Mouse (Mus musculus): ENCODE results near the gene Mill2.

Mill2 gene

GRCm38 (mm10) chr7:18873253-18873652, 33.5 kb downstream of the Mill2 start:
- in situ Hi-C loops (cut with MseI, MboI): loop anchor here (10.0 kb wide), 2 partner anchors 118 to 158 kb away; partner anchors contain the start of gene Psg22 (in 1 of the 2)

DNA sequence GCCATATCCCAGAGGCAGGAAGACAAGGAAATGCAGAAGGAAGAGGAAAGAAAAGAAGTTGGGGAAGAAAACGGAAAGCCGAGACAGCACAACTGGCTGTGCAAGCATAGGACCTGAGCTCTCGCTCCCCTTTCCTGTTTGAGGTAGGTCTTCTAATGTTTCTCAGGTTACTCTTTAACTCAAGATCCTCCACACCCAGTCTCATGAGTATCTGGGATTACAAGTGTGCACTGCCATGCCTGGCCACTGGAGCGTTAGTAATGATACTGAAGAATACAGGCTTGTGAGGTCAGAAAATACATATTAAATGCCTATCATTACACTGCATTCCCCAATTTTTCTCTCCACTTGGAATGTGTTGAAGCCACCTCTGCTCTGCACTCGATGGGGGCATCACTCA, 35.6 kb downstream of the Mill2 start:
- in situ Hi-C loops (cut with MseI, MboI): loop anchor here (10.0 to 25.0 kb wide), 3 partner anchors 121 to 1813 kb away; partner anchors contain the start of genes Hif3a (in 1 of the 2), Psg16 (in 1 of the 2) and Psg22 (in 1 of the 2)

DNA sequence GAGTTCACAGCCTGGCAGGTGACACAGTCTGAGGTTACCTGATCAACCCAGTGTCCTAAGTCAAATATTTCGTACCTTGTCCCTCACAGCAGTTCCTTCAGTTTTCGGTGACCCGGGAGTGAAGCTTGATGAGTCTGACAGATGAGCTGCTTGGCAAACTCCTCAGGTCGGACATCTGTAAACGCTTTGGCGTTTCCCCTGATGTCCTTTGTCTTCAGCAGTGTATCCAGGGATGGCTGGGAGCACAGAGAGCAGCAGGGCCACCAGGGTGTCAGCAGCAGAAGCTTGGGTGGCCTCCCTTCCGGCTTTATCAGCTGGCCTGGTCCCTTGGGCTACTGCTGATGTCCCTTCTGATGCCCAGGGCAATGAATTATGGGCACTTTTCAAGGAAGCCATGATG, 38.9 kb downstream of the Mill2 start:
- in situ Hi-C loops (cut with MseI, MboI): loop anchor here (10.0 to 25.0 kb wide), 3 partner anchors 124 to 1816 kb away; partner anchors contain the start of genes Hif3a (in 1 of the 2), Psg16 (in 1 of the 2) and Psg22 (in 1 of the 2)

GRCm38 (mm10) chr7:18883991-18884744, 44.4 kb downstream of the Mill2 start:
- in situ Hi-C loops (cut with MseI, MboI): loop anchor here in 1 of 2 experiments (25.0 kb wide), 1 partner anchor 1822 kb away; the partner anchor contains the start of genes Hif3a and Psg16

GRCm38 (mm10) chr7:18884745-18885422, 45.1 kb downstream of the Mill2 start:
- in situ Hi-C loops (cut with MseI, MboI): loop anchor here in 1 of 2 experiments (25.0 kb wide), 1 partner anchor 1823 kb away; the partner anchor contains the start of genes Hif3a and Psg16

DNA sequence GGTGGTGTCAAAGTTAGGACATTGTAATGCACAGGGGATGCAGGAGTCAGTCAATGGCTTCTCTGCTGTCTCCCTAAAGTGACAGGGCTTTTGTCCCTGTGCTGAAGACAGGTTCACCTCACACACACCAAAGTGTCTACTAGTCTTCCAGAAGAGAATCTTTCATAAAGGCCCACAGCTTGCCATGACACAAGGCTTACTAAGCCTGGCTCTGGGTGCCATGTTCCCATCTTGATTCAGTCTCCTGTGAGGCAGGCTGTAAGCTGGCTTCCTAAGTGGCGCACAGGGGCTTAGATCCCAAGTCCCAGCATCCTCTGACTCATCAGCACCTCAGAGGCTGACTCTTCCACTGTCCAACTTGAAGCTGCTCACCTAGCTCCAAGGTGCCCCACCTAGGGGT, 47.2 kb downstream of the Mill2 start:
- in situ Hi-C loops (cut with MseI, MboI): loop anchor here in 1 of 2 experiments (25.0 kb wide), 1 partner anchor 1825 kb away; the partner anchor contains the start of genes Hif3a and Psg16

DNA sequence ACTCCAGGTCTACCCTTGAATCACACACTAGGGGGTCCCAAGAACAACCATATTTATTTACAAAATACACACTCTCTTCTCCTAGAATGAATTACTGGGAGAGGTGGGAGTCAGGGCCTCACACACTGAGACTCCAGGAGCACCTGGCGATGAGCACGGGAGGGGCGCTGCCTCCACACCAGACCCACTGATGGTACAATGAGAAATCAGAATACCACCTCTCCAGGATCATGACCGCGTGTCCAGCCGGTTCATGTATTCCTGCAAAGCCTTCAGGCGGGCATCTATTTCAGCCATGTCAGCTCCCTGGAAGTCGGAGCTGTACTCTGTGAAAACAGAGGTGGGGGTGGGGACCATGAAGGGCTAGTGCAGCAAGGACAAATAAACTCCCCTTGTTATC, 51.1 kb downstream of the Mill2 start:
- in situ Hi-C loops (cut with MseI, MboI): loop anchor here in 1 of 2 experiments (25.0 kb wide), 1 partner anchor 1829 kb away; the partner anchor contains the start of genes Hif3a and Psg16

- in situ Hi-C loops (cut with MseI, MboI): loop anchor here in 1 of 2 experiments (25.0 kb wide), 1 partner anchor 1830 kb away; the partner anchor contains the start of genes Hif3a and Psg16
These were observed 52.3 kb downstream of the Mill2 start for GRCm38 (mm10) chr7:18891872-18892599.

GRCm38 (mm10) chr7:18893009-18893408, 53.2 kb downstream of the Mill2 start:
- in situ Hi-C loops (cut with MseI, MboI): loop anchor here in 1 of 2 experiments (25.0 kb wide), 1 partner anchor 1831 kb away; the partner anchor contains the start of genes Hif3a and Psg16

GRCm38 (mm10) chr7:18893651-18894430, 54.1 kb downstream of the Mill2 start:
- in situ Hi-C loops (cut with MseI, MboI): loop anchor here in 1 of 2 experiments (25.0 kb wide), 1 partner anchor 1832 kb away; the partner anchor contains the start of genes Hif3a and Psg16

DNA sequence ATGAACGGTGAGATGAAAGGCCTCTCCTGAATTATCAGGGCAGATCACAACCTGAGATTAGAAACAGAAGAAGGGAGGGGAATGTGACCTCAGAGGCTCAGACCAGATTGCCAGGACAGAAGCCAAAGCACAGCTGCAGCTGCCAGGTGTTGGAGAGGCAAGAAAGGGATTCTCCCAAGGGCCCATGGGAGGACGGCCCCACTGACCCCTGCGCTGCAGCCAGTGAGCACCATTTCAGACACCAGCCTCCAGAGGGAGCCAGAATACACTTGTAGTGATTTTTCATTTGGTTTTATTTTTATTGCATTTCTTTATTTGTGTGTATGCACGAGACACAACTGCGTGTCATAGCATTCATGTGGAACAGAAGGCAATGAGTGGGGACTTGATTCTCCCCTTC, 56.8 kb downstream of the Mill2 start:
- in situ Hi-C loops (cut with MseI, MboI): loop anchor here in 1 of 2 experiments (25.0 kb wide), 1 partner anchor 1834 kb away; the partner anchor contains the start of genes Hif3a and Psg16

DNA sequence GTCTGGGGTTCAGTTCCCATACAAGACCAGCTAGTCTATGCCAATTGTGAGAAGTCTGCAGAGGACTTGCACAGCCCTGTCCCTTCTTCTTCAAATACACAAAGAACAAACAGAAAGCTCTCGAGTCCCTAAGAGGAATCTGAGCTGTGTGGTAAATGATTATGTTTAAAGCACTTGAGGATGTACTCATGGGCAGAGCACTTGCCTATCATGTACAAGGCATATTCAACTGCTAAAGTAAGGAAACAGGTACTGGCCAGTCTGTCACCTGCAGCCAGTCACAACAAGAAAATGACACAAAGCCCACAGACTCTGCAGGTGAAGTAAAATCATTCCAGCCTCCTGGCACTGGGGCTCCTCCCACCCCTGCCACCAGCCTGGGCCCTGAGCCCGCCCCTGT, 60.7 kb downstream of the Mill2 start:
- in situ Hi-C loops (cut with MseI, MboI): no loop called here

- in situ Hi-C loops (cut with MseI, MboI): no loop called here
These were observed 62.7 kb downstream of the Mill2 start for GRCm38 (mm10) chr7:18902486-18902885.

- in situ Hi-C loops (cut with MseI, MboI): no loop called here
These were observed 65.2 kb downstream of the Mill2 start for GRCm38 (mm10) chr7:18904971-18905370.

GRCm38 (mm10) chr7:18909797-18910196, 70.0 kb downstream of the Mill2 start:
- in situ Hi-C loops (cut with MseI, MboI): no loop called here

DNA sequence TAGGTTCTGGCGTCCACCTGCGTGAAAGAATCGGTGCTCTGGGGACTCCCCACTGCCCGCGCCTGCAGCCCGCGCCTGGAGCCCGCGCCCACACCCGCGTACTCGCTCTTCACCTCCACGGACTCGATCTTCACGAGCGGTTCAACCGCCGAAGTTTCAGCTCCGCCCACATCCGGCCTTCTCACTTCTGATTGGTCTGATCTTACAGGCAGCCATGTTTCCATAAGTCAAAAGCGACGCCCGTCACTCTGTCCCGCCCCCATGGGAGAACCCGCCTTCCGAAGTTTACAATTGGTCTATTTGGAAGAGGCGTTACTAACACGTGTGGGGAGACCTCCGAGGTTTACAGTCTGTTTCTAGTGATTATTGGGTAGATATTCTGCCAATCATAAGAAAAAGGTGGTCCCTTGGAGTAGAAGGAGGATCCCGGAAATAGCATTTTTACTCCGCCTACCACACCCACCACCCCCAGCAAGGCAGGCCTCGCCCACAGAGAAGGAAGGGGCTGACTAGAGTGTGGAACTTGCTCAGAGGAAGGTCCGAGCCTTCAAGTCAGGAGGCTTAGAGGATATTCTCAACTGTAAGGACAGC, 70.6 kb downstream of the Mill2 start, which contains the start of gene Ccdc61:
TSS of gene Ccdc61 (minus strand) at position 175 of the 591 bp plus-strand sequence.
- in situ Hi-C loops (cut with MseI, MboI): no loop called here
